Mouse (Mus musculus): ENCODE results near the gene Ufc1. TPM values are rescaled to one million over a fixed set of nuclear protein-coding genes. Genes with fewer than 3 reads are reported as not detected.
"Not testable (repeated sequence)": the region's sequence is repeated elsewhere in the genome, so short reads cannot be mapped to it uniquely, and the experiment has no call there.

Ufc1 gene
- polyA plus RNA-seq (2015; fragmentation: Nextera tagmentation; extraction: Ambion mirVana), result 109 and 110 TPM in 2 replicates

GRCm38 (mm10) chr1:171294298-171295062, at the start of gene Ufc1:
TSS of gene Ufc1 (minus strand) at chr1:171295024.
- H3K4me2 ChIP-seq, result peak within 1 kb of the TSS; percentile 72
- peaks cover 5% of the 10 kb centered on the region for H3K36me3 ChIP-seq
- H3K4me3 ChIP-seq, result peak within 1 kb of the TSS; percentile 70
- 1% methylated on average over 42 of the region's 42 CpGs for WGBS
- H3K27me3 ChIP-seq, result peaks cover 20% of the 10 kb centered on the region
- H3K9me3 ChIP-seq, result no peaks in the 10 kb centered on the region
- peak; percentile 89 for ATAC-seq (ENCODE audit: low FRiP score, low read depth)
- H3K9ac ChIP-seq, result peak within 1 kb of the TSS; percentile 76
- peaks cover 16% of the 10 kb centered on the region for H3K4me1 ChIP-seq (replicated peaks)
- H3K27ac ChIP-seq (replicated peaks), result peak within 1 kb of the TSS; percentile 96

GRCm38 (mm10) chr1:171343922-171344677, 49.3 kb upstream of the Ufc1 start:
- Histone ChIP-seq H3K4me3 (peak overlapping the region; percentile 93; the same call in 1 of the 2 replicates), H3K4me1 (replicated peaks) (peaks cover 43% of the 10 kb centered on the region), H3K9me3 (no peaks in the 10 kb centered on the region), H3K4me2 (peak overlapping the region; percentile 93), H3K27ac (replicated peaks) (no peak overlapping the region), H3K27me3 (no peaks in the 10 kb centered on the region), H3K9ac (no peak overlapping the region), H3K36me3 (peaks cover 45% of the 10 kb centered on the region)
- WGBS, result 85% methylated on average over 9 of the region's 9 CpGs
- 0 out of 2 replicates have a peak, but pooled peaks have one; percentile 2 for ATAC-seq (ENCODE audit: low FRiP score, low read depth)

GRCm38 (mm10) chr1:171342262-171343207, 47.7 kb upstream of the Ufc1 start:
- Histone ChIP-seq H3K9me3 (no peaks in the 10 kb centered on the region), H3K27ac (replicated peaks) (no peak overlapping the region), H3K9ac (no peak overlapping the region), H3K4me2 (no peak overlapping the region), H3K27me3 (no peaks in the 10 kb centered on the region), H3K4me1 (replicated peaks) (peaks cover 31% of the 10 kb centered on the region), H3K36me3 (peaks cover 61% of the 10 kb centered on the region), H3K4me3 (no peak overlapping the region)
- 96% methylated on average over 16 of the region's 16 CpGs for WGBS
- ATAC-seq (ENCODE audit: low FRiP score, low read depth), result no peak

- H3K27me3 ChIP-seq, result no peaks in the 10 kb centered on the region
- no peaks in the 10 kb centered on the region for H3K9me3 ChIP-seq
- no peak for ATAC-seq (ENCODE audit: low FRiP score, low read depth)
- peak overlapping the region; percentile 91 for H3K9ac ChIP-seq
- no peaks in the 10 kb centered on the region for H3K36me3 ChIP-seq
- H3K4me2 ChIP-seq, result peak overlapping the region; percentile 88
- WGBS, result under 1% methylated on average over 4 of the region's 4 CpGs
- H3K27ac ChIP-seq (replicated peaks), result peak overlapping the region; percentile 99
- H3K4me1 ChIP-seq (replicated peaks), result peaks cover 33% of the 10 kb centered on the region
- H3K4me3 ChIP-seq, result peak overlapping the region; percentile 93
Observed at GRCm38 (mm10) chr1:171330216-171330560, 35.4 kb upstream of the Ufc1 start.

- H3K9me3 ChIP-seq, result no peaks in the 10 kb centered on the region
- peak overlapping the region; percentile 99 for H3K27ac ChIP-seq (replicated peaks)
- H3K27me3 ChIP-seq, result no peaks in the 10 kb centered on the region
- H3K36me3 ChIP-seq, result no peaks in the 10 kb centered on the region
- under 1% methylated on average over 42 of the region's 61 CpGs for WGBS
- peak; percentile 84 for ATAC-seq (ENCODE audit: low FRiP score, low read depth)
- peak overlapping the region; percentile 91 for H3K9ac ChIP-seq
- peak overlapping the region; percentile 88 for H3K4me2 ChIP-seq
- H3K4me1 ChIP-seq (replicated peaks), result peaks cover 33% of the 10 kb centered on the region
- peak overlapping the region; percentile 93 for H3K4me3 ChIP-seq
Observed at GRCm38 (mm10) chr1:171329433-171330215, 34.8 kb upstream of the Ufc1 start.

GRCm38 (mm10) chr1:171328839-171329432, 34.1 kb upstream of the Ufc1 start, which contains the start of gene Dedd:
TSS of gene Dedd (plus strand) at chr1:171329145.
- Histone ChIP-seq H3K9ac (peak within 1 kb of the TSS; percentile 91), H3K27me3 (no peaks in the 10 kb centered on the region), H3K4me2 (peak within 1 kb of the TSS; percentile 88), H3K36me3 (no peaks in the 10 kb centered on the region), H3K4me3 (peak within 1 kb of the TSS; percentile 93), H3K9me3 (no peaks in the 10 kb centered on the region), H3K4me1 (replicated peaks) (peaks cover 33% of the 10 kb centered on the region), H3K27ac (replicated peaks) (peak within 1 kb of the TSS; percentile 99)
- under 1% methylated on average over 47 of the region's 48 CpGs for WGBS
- peak; percentile 96 for ATAC-seq (ENCODE audit: low FRiP score, low read depth)

- peaks cover 30% of the 10 kb centered on the region for H3K4me1 ChIP-seq (replicated peaks)
- WGBS, result 29% methylated on average over 9 of the region's 9 CpGs
- H3K36me3 ChIP-seq, result no peaks in the 10 kb centered on the region
Observed at GRCm38 (mm10) chr1:171328244-171328643, 33.4 kb upstream of the Ufc1 start.

GRCm38 (mm10) chr1:171326588-171326987, 31.8 kb upstream of the Ufc1 start:
- H3K4me3 ChIP-seq; H3K4me2 ChIP-seq; ATAC-seq (ENCODE audit: low FRiP score, low read depth); H3K9me3 ChIP-seq; H3K9ac ChIP-seq; H3K36me3 ChIP-seq; H3K27me3 ChIP-seq; H3K27ac ChIP-seq (replicated peaks): not testable (repeated sequence)
- WGBS, result 85% methylated on average over 4 of the region's 4 CpGs
- H3K4me1 ChIP-seq (replicated peaks), result peaks cover 30% of the 10 kb centered on the region

More at GRCm38 (mm10) chr1:171328244-171328643, 33.4 kb upstream of the Ufc1 start:
- Histone ChIP-seq H3K27ac (replicated peaks) (peak overlapping the region; percentile 99), H3K4me3 (peak overlapping the region; percentile 93), H3K9me3 (no peaks in the 10 kb centered on the region), H3K9ac (peak overlapping the region; percentile 91), H3K4me2 (peak overlapping the region; percentile 88), H3K27me3 (no peaks in the 10 kb centered on the region)
- ATAC-seq (ENCODE audit: low FRiP score, low read depth), result peak; percentile 0; the same call in 1 of the 2 replicates

- Histone ChIP-seq H3K27ac (replicated peaks) (no peak overlapping the region), H3K4me2 (no peak overlapping the region), H3K27me3 (no peaks in the 10 kb centered on the region), H3K4me3 (no peak overlapping the region), H3K9me3 (no peaks in the 10 kb centered on the region), H3K4me1 (replicated peaks) (peaks cover 21% of the 10 kb centered on the region), H3K9ac (no peak overlapping the region; the same call in 1 of the 2 replicates), H3K36me3 (no peaks in the 10 kb centered on the region)
- no peak for ATAC-seq (ENCODE audit: low FRiP score, low read depth)
- 92% methylated on average over 2 of the region's 2 CpGs for whole genome bisulfite sequencing
Observed at GRCm38 (mm10) chr1:171325571-171325970, 30.7 kb upstream of the Ufc1 start.

- no peak overlapping the region for H3K4me2 ChIP-seq
- H3K27me3 ChIP-seq, result no peaks in the 10 kb centered on the region
- 73% methylated on average over 1 of the region's 1 CpGs for WGBS
- no peaks in the 10 kb centered on the region for H3K36me3 ChIP-seq
- H3K4me1 ChIP-seq (replicated peaks), result peaks cover under 1% of the 10 kb centered on the region
- H3K9me3 ChIP-seq, result no peaks in the 10 kb centered on the region
- H3K27ac ChIP-seq (replicated peaks), result no peak overlapping the region
- ATAC-seq (ENCODE audit: low FRiP score, low read depth), result no peak; the same call in 1 of the 2 replicates
- no peak overlapping the region for H3K9ac ChIP-seq
- H3K4me3 ChIP-seq, result no peak overlapping the region
Observed at GRCm38 (mm10) chr1:171322012-171322411, 27.2 kb upstream of the Ufc1 start.

Data from hindbrain, embryonic 15.5 days (tissue).